ENCODE assay signal across 8 mouse cellular contexts in the genomic region with DNA sequence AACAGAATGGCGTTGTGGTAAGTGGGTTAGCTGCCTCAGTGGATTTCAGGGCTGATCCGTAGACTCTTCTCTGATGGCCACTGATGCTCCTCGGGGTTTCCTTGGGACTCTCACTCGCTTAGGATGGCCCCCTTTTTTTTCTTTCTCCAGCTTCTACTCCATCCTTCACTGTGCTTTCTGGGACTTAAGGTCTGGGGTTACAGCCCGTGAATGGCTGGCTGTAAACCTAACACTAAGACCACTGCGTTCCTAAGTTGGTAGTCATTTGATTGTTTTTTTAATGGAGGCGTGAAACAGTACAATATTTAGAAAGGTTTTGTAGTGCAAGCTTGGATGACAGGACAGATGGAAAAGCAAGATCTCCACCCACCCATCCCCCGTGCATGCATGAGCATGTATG. TPM values are rescaled to one million over a fixed set of nuclear protein-coding genes. Genes with fewer than 3 reads are reported as not detected.
A peak's percentile ranks its signal among the peaks of the same experiment; 100 is the strongest.
DNase-seq lines count a peak whose midpoint lies in the region; ATAC-seq and TF ChIP-seq lines count a peak whose summit lies in the region.

No protein-coding gene starts in this region.

- peak overlapping the region; percentile 90 for H3K4me2 ChIP-seq in heart, embryonic 15.5 days
- peak overlapping the region; percentile 64 for H3K4me2 ChIP-seq in hindbrain, embryonic 14.5 days (replicated peaks)
- H3K4me2 ChIP-seq in midbrain, embryonic 16.5 days (ENCODE audit: low read length) = peak overlapping the region; percentile 91

- WGBS in heart, embryonic 15.5 days = 24% methylated on average over 8 of the region's 8 CpGs
- WGBS in hindbrain, embryonic 14.5 days = 29% methylated on average over 8 of the region's 8 CpGs
- WGBS in midbrain, embryonic 16.5 days = 21% methylated on average over 8 of the region's 8 CpGs

- H3K4me3 ChIP-seq in heart, embryonic 15.5 days = peak overlapping the region; percentile 92
- peak overlapping the region; percentile 60 for H3K4me3 ChIP-seq in cortical plate, adult 2 months (ENCODE audit: insufficient read depth, low read length)
- peak overlapping the region; percentile 90 for H3K4me3 ChIP-seq in hindbrain, embryonic 14.5 days (replicated peaks; ENCODE audit: low read length)
- H3K4me3 ChIP-seq in midbrain, embryonic 16.5 days (ENCODE audit: low read depth, low read length) = peak overlapping the region; percentile 98

- TF ChIP-seq POLR2A in cortical plate, adult 2 months (IDR thresholded peaks at IDR 0.05; ENCODE audit: extremely low read depth, insufficient read depth, low read length) = no peak

- TF ChIP-seq CTCF in cortical plate, adult 2 months (IDR thresholded peaks at IDR 0.05; ENCODE audit: extremely low read depth, insufficient read depth, low read length) = no peak

- H3K27ac ChIP-seq in heart, embryonic 15.5 days = no peak overlapping the region
- H3K27ac ChIP-seq in cortical plate, adult 2 months (ENCODE audit: insufficient read depth, low read length) = no peak overlapping the region
- H3K27ac ChIP-seq in hindbrain, embryonic 14.5 days = peak overlapping the region; percentile 33; the same call in 1 of the 2 replicates
- H3K27ac ChIP-seq in midbrain, embryonic 16.5 days (ENCODE audit: low read length) = peak overlapping the region; percentile 83

- H3K9me3 ChIP-seq in heart, embryonic 15.5 days (replicated peaks) = no peaks in the 10 kb centered on the region
- no peaks in the 10 kb centered on the region for H3K9me3 ChIP-seq in hindbrain, embryonic 14.5 days (ENCODE audit: control insufficient read depth, low read length)
- H3K9me3 ChIP-seq in midbrain, embryonic 16.5 days (replicated peaks; ENCODE audit: control insufficient read depth, low read length, poor library complexity, severe bottlenecking) = no peaks in the 10 kb centered on the region

- H3K9ac ChIP-seq in heart, embryonic 15.5 days = peak overlapping the region; percentile 80
- peak overlapping the region; percentile 58 for H3K9ac ChIP-seq in hindbrain, embryonic 14.5 days
- H3K9ac ChIP-seq in midbrain, embryonic 16.5 days (ENCODE audit: low read depth, low read length) = peak overlapping the region; percentile 77

- H3K4me1 ChIP-seq in heart, embryonic 15.5 days (replicated peaks) = peaks cover 10% of the 10 kb centered on the region
- peaks cover 3% of the 10 kb centered on the region; the same call in 1 of the 2 replicates for H3K4me1 ChIP-seq in cortical plate, adult 2 months (ENCODE audit: control insufficient read depth, insufficient read depth, low read length)
- H3K4me1 ChIP-seq in hindbrain, embryonic 14.5 days (replicated peaks; ENCODE audit: control insufficient read depth, insufficient read depth, low read length) = peaks cover 5% of the 10 kb centered on the region
- peaks cover 11% of the 10 kb centered on the region for H3K4me1 ChIP-seq in midbrain, embryonic 16.5 days (ENCODE audit: control insufficient read depth, insufficient read depth, low read length)

- no peaks in the 10 kb centered on the region for H3K27me3 ChIP-seq in heart, embryonic 15.5 days
- no peaks in the 10 kb centered on the region for H3K27me3 ChIP-seq in hindbrain, embryonic 14.5 days (ENCODE audit: control insufficient read depth, insufficient read depth, low read length)
- no peaks in the 10 kb centered on the region for H3K27me3 ChIP-seq in midbrain, embryonic 16.5 days (ENCODE audit: control insufficient read depth, insufficient read depth, low read depth, low read length)

- no peaks in the 10 kb centered on the region for H3K36me3 ChIP-seq in heart, embryonic 15.5 days
- H3K36me3 ChIP-seq in hindbrain, embryonic 14.5 days (replicated peaks; ENCODE audit: control insufficient read depth, insufficient read depth) = no peaks in the 10 kb centered on the region
- H3K36me3 ChIP-seq in midbrain, embryonic 16.5 days (ENCODE audit: control insufficient read depth, insufficient read depth, low read length) = no peaks in the 10 kb centered on the region

- DNase-seq in heart, postnatal 25 days (ENCODE audit: low spot score) = no peak
- DNase-seq in hindbrain, embryonic 14.5 days (ENCODE audit: low spot score) = no peak
- no peak for DNase-seq in thymus, postnatal 10 days (ENCODE audit: low spot score in 2 of 2)
- DNase-seq in frontal cortex, postnatal 25 days (ENCODE audit: low spot score in 2 of 2) = no peak
- DNase-seq in adrenal gland, adult (ENCODE audit: inconsistent age in 2 of 2, low spot score in 1 of 2) = no peak

- intact Hi-C loops in heart, postnatal 25 days (cut with DNase I) = loop anchor here (5.0 kb wide), 2 partner anchors 33 to 152 kb away; partner anchors contain the start of gene Jak2

- ATAC-seq in heart, embryonic 15.5 days (replicated peaks; ENCODE audit: insufficient number of reproducible peaks, insufficient read depth, low FRiP score, low read depth) = no peak
- ATAC-seq in hindbrain, embryonic 14.5 days (ENCODE audit: low FRiP score) = no peak
- ATAC-seq in midbrain, embryonic 16.5 days = no peak

RNA-seq across cellular contexts. Expression of gene Rcl1, which starts 0.9 kb away (rescaled TPM):
- polyA plus RNA-seq in heart, embryonic 15.5 days (2015; fragmentation: Nextera tagmentation; extraction: Ambion mirVana) = 14.2 and 25.7 TPM in 2 replicates
- 1 to 10 TPM; 4.7 to 5.7 TPM for total RNA-seq in heart, postnatal 25 days (2021)
- polyA plus RNA-seq in cortical plate, adult 2 months (2012; rRNA removed) = 16.5 and 16.7 TPM in 2 replicates
- 30.8 and 34.8 TPM in 2 replicates for polyA plus RNA-seq in hindbrain, embryonic 14.5 days (2014; fragmentation: Nextera tagmentation; extraction: Ambion mirVana)
- polyA plus RNA-seq in midbrain, embryonic 16.5 days (2015; fragmentation: Nextera tagmentation; extraction: Ambion mirVana) = 35.2 and 39.4 TPM in 2 replicates

RNA-seq across cellular contexts. Expression of gene Ak3, which starts 52.5 kb away (rescaled TPM):
- 87.6 and 87.7 TPM in 2 replicates for polyA plus RNA-seq in heart, embryonic 15.5 days (2015; fragmentation: Nextera tagmentation; extraction: Ambion mirVana)
- 100 to 1,000 TPM in 1 of 2 experiments, 10 to 100 TPM in 1; 97.3 to 109 TPM for total RNA-seq in heart, postnatal 25 days (2021)
- polyA plus RNA-seq in cortical plate, adult 2 months (2012; rRNA removed) = 65.9 and 71.0 TPM in 2 replicates
- polyA plus RNA-seq in hindbrain, embryonic 14.5 days (2014; fragmentation: Nextera tagmentation; extraction: Ambion mirVana) = 69.8 and 88.2 TPM in 2 replicates
- 64.3 and 75.1 TPM in 2 replicates for polyA plus RNA-seq in midbrain, embryonic 16.5 days (2015; fragmentation: Nextera tagmentation; extraction: Ambion mirVana)

Comparison
In these comparisons a context has a peak if more than half of its experiments do, and no peak if none do; other contexts are left out.
1. H3K27ac ChIP-seq: peak in hindbrain, embryonic 14.5 days (single experiment) and midbrain, embryonic 16.5 days (single experiment); none in heart, embryonic 15.5 days (single experiment) and cortical plate, adult 2 months (single experiment).
2. Peak in every context shown above with its lines, with median percentiles within 50 percentile points of each other: H3K4me2 ChIP-seq, H3K4me3 ChIP-seq and H3K9ac ChIP-seq.